Comparison of ENCODE assay signal across 10 mouse cellular contexts in the genomic region with DNA sequence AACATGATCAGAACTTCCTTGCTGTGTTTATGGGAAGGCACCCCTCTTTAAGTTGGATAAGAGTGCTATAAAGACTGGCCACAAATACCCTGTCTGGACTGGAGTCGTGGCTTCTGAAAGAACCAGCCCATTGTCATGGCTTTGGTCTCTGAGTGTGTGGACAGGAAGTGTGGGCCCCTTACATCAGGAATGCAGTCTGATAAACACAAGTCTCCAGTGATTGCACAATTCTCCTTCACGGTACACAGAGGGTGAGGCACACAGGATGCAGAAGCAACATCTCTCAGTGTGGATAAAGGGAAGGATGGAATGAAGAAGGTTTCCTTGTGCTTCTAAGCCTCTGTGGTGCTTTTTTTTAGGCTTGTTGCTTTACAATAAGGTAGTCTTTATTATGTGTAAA. TPM values are rescaled to one million over a fixed set of nuclear protein-coding genes. Genes with fewer than 3 reads are reported as not detected.
DNase-seq lines count a peak whose midpoint lies in the region; ATAC-seq and TF ChIP-seq lines count a peak whose summit lies in the region.
"Had no signal": no experiment of that assay in that cellular context is flagged by ENCODE, and none has a peak within 500 bp of the region (broad histone marks: within the 10 kb centered on the region; RNA-seq: fewer than 3 reads in every experiment).

No protein-coding gene starts in this region.

- H3K79me3 ChIP-seq in C2C12 (ENCODE audit: low read depth): no peaks in the 10 kb centered on the region

- no peaks in the 10 kb centered on the region for H3K36me3 ChIP-seq in heart, embryonic 13.5 days
- no peaks in the 10 kb centered on the region for H3K36me3 ChIP-seq in C2C12 (ENCODE audit: control insufficient read depth, insufficient read depth)
- H3K36me3 ChIP-seq in neural tube, embryonic 15.5 days: no peaks in the 10 kb centered on the region
- H3K36me3 ChIP-seq: limb, embryonic 15.5 days; neural tube, embryonic 12.5 days had no signal

- WGBS in heart, embryonic 13.5 days: 4% methylated on average over 2 of the region's 2 CpGs
- 33% methylated on average over 2 of the region's 2 CpGs for WGBS in neural tube, embryonic 15.5 days

- H3K9ac ChIP-seq in heart, embryonic 13.5 days: no peak overlapping the region; the same call in 1 of the 2 replicates
- H3K9ac ChIP-seq in neural tube, embryonic 15.5 days (replicated peaks): no peak overlapping the region
- H3K9ac ChIP-seq: limb, embryonic 15.5 days; neural tube, embryonic 12.5 days had no signal

- no peak overlapping the region for H3ac ChIP-seq in C2C12 (ENCODE audit: control insufficient read depth, insufficient read length, low read depth)

- no peak overlapping the region for H3K4me2 ChIP-seq in heart, embryonic 13.5 days
- H3K4me2 ChIP-seq in neural tube, embryonic 15.5 days: no peak overlapping the region
- H3K4me2 ChIP-seq: limb, embryonic 15.5 days; neural tube, embryonic 12.5 days had no signal

- H3K27me3 ChIP-seq in heart, embryonic 13.5 days (replicated peaks): no peaks in the 10 kb centered on the region
- no peaks in the 10 kb centered on the region for H3K27me3 ChIP-seq in C2C12 (ENCODE audit: control insufficient read depth, insufficient read depth, insufficient read length)
- no peaks in the 10 kb centered on the region for H3K27me3 ChIP-seq in neural tube, embryonic 15.5 days (replicated peaks)
- H3K27me3 ChIP-seq: limb, embryonic 15.5 days; neural tube, embryonic 12.5 days had no signal

- H3K4me3 ChIP-seq in heart, embryonic 13.5 days: no peak overlapping the region
- H3K4me3 ChIP-seq in C2C12 (ENCODE audit: insufficient read depth, poor library complexity, severe bottlenecking): no peak overlapping the region
- no peak overlapping the region for H3K4me3 ChIP-seq in neural tube, embryonic 15.5 days (replicated peaks)
- H3K4me3 ChIP-seq: limb, embryonic 15.5 days; neural tube, embryonic 12.5 days had no signal

- TF ChIP-seq CTCF in C2C12 (IDR thresholded peaks at IDR 0.05; ENCODE audit: control insufficient read depth, insufficient read depth, insufficient read length): no peak

- ATAC-seq in heart, embryonic 13.5 days (ENCODE audit: extremely low read depth, insufficient number of reproducible peaks, low FRiP score, low TSS enrichment): no peak
- peak; percentile 98 for ATAC-seq in granulocyte monocyte progenitor cell, adult 5-6 weeks (replicated peaks; ENCODE audit: poor library complexity, severe bottlenecking)
- ATAC-seq in erythroblast, adult 5-6 weeks (replicated peaks; ENCODE audit: low FRiP score, poor library complexity, severe bottlenecking): no peak
- no peak for ATAC-seq in neural tube, embryonic 15.5 days (ENCODE audit: low FRiP score)

- peaks cover 43% of the 10 kb centered on the region for H3K4me1 ChIP-seq in heart, embryonic 13.5 days
- peaks cover 10% of the 10 kb centered on the region for H3K4me1 ChIP-seq in neural tube, embryonic 15.5 days

- DNase-seq in heart, adult 18-20 months: no peak
- peak; percentile 55 for DNase-seq in lung, postnatal 10 days
- no peak for DNase-seq in gastrocnemius, adult 18-20 months (ENCODE audit: low spot score)

- H3K79me2 ChIP-seq in C2C12 (ENCODE audit: control insufficient read depth, insufficient read depth): no peaks in the 10 kb centered on the region

- H3K9me3 ChIP-seq in heart, embryonic 13.5 days: no peaks in the 10 kb centered on the region
- H3K9me3 ChIP-seq in neural tube, embryonic 15.5 days (replicated peaks): no peaks in the 10 kb centered on the region
- H3K9me3 ChIP-seq: limb, embryonic 15.5 days; neural tube, embryonic 12.5 days had no signal

- H3K27ac ChIP-seq in heart, embryonic 13.5 days (replicated peaks): peak overlapping the region; percentile 44
- no peak overlapping the region for H3K27ac ChIP-seq in neural tube, embryonic 15.5 days (replicated peaks)
- H3K27ac ChIP-seq: limb, embryonic 15.5 days; neural tube, embryonic 12.5 days had no signal

TF ChIP-seq in C2C12, 6 proteins besides CTCF, POLR2A, EP300 and RAD21:
- TF ChIP-seq MYOG (IDR thresholded peaks at IDR 0.05; ENCODE audit: control insufficient read depth, extremely low read depth, insufficient read length): no peak
- TF ChIP-seq USF1 (IDR thresholded peaks at IDR 0.05; ENCODE audit: low read depth): no peak
- TF ChIP-seq MYOD1 (IDR thresholded peaks at IDR 0.05; ENCODE audit: control insufficient read depth, insufficient read length, low read depth): no peak
- no peak for TF ChIP-seq FOSL1 (IDR thresholded peaks at IDR 0.05; ENCODE audit: insufficient read depth, low read length, poor library complexity, severe bottlenecking)
- no peak for TF ChIP-seq MAX (IDR thresholded peaks at IDR 0.05)
- peak; percentile 85 for TF ChIP-seq CEBPB (IDR thresholded peaks at IDR 0.05; ENCODE audit: low read depth)

RNA-seq across cellular contexts. Expression of gene Bmf, which starts 27.2 kb away (rescaled TPM):
- 2.5 and 2.9 TPM in 2 replicates for polyA plus RNA-seq in heart, embryonic 13.5 days (2015; fragmentation: Nextera tagmentation; extraction: Ambion mirVana)
- 1 to 10 TPM; 5.2 to 5.4 TPM for total RNA-seq in heart, adult 18-20 months (2021)
- 0.42 TPM for polyA plus RNA-seq in C2C12 (2012; fragmentation: generic; extraction: Trizol)
- total RNA-seq in granulocyte monocyte progenitor cell, adult 5-6 weeks (2014; fragmentation: Nextera tagmentation): 0.52 and 6.0 TPM in 2 replicates
- total RNA-seq in granulocyte monocyte progenitor cell, adult 5-6 weeks (2017): 0.21 and 0.60 TPM in 2 replicates
- 2.1 and 12.7 TPM in 2 replicates for total RNA-seq in erythroblast, adult 5-6 weeks (2015; ENCODE audit: low replicate concordance)
- total RNA-seq in erythroblast, adult 5-6 weeks (2017; ENCODE audit: low replicate concordance): 1.4 and 3.2 TPM in 2 replicates
- 1 to 10 TPM; 2.1 to 2.2 TPM for total RNA-seq in gastrocnemius, adult 18-20 months (2021)
- polyA plus RNA-seq in neural tube, embryonic 15.5 days (2015; fragmentation: Nextera tagmentation; extraction: Ambion mirVana): 2.0 and 3.6 TPM in 2 replicates

RNA-seq across cellular contexts. Expression of gene Srp14, which starts 42.8 kb away (rescaled TPM):
- 196 and 218 TPM in 2 replicates for polyA plus RNA-seq in heart, embryonic 13.5 days (2015; fragmentation: Nextera tagmentation; extraction: Ambion mirVana)
- total RNA-seq in heart, adult 18-20 months (2021): 100 to 1,000 TPM; 131 to 136 TPM
- polyA plus RNA-seq in C2C12 (2012; fragmentation: generic; extraction: Trizol): 230 TPM
- total RNA-seq in granulocyte monocyte progenitor cell, adult 5-6 weeks (2014; fragmentation: Nextera tagmentation): 221 and 248 TPM in 2 replicates
- 186 and 206 TPM in 2 replicates for total RNA-seq in granulocyte monocyte progenitor cell, adult 5-6 weeks (2017)
- total RNA-seq in erythroblast, adult 5-6 weeks (2015; ENCODE audit: low replicate concordance): 39.8 and 109 TPM in 2 replicates
- 61.2 and 71.2 TPM in 2 replicates for total RNA-seq in erythroblast, adult 5-6 weeks (2017; ENCODE audit: low replicate concordance)
- total RNA-seq in gastrocnemius, adult 18-20 months (2021): 100 to 1,000 TPM; 131 to 142 TPM
- 317 and 351 TPM in 2 replicates for polyA plus RNA-seq in neural tube, embryonic 15.5 days (2015; fragmentation: Nextera tagmentation; extraction: Ambion mirVana)
